Mouse (Mus musculus) MEL (cell line): Measurements from ENCODE around the gene Gns. TPM values are rescaled to one million over a fixed set of nuclear protein-coding genes. Genes with fewer than 3 reads are reported as not detected.

Experiments used
- DNase-seq: peaks from one replicate; pipeline ENCODE4 v3.0.0; 2011; ENCODE audit warnings: low read depth, low spot score
- H3K27ac ChIP-seq: 2 replicates; pipeline ENCODE4 v1.5.1; 2012; ENCODE audit warnings: low read depth, mild to moderate bottlenecking, control low read depth, low read length, moderate library complexity; ENCODE audit not compliant: control insufficient read depth
- H3K27me3 ChIP-seq, 2 experiments: fragments of 150-350 bp in 1 of 2; sonication (generic) in 1 of 2; 2 replicates each; pipeline ENCODE4 v1.6.1; 2012; ENCODE audit warnings: low read length in 2 of 2, mild to moderate bottlenecking in 2 of 2, improper control_type of control experiment in 1 of 2, moderate library complexity in 1 of 2; ENCODE audit not compliant: insufficient read depth in 2 of 2, control insufficient read depth in 1 of 2
- H3K36me3 ChIP-seq, 2 experiments: 2 replicates each; pipeline ENCODE4 v1.6.1; 2012 to 2014; ENCODE audit warnings: low read length in 2 of 2, improper control_type of control experiment in 1 of 2, inconsistent platforms in 1 of 2, mild to moderate bottlenecking in 1 of 2; ENCODE audit not compliant: insufficient read depth in 2 of 2, control insufficient read depth in 1 of 2
- H3K4me1 ChIP-seq, 2 experiments: fragments of 150-350 bp in 1 of 2; sonication (generic) in 1 of 2; 2 replicates each; pipeline ENCODE4 v1.6.1; 2012; ENCODE audit warnings: low read length in 2 of 2, improper control_type of control experiment in 1 of 2, mild to moderate bottlenecking in 1 of 2; ENCODE audit not compliant: insufficient read depth in 2 of 2, control insufficient read depth in 1 of 2
- H3K4me3 ChIP-seq, 2 experiments: fragments of 150-350 bp in 1 of 2; sonication (generic) in 1 of 2; 2 replicates each; pipeline ENCODE4 v1.5.1; 2012; ENCODE audit warnings: low read depth in 2 of 2, low read length in 2 of 2, mild to moderate bottlenecking in 2 of 2, moderate library complexity in 2 of 2, control low read depth in 1 of 2, improper control_type of control experiment in 1 of 2; ENCODE audit not compliant: control insufficient read depth in 1 of 2, insufficient read depth in 1 of 2
- H3K79me2 ChIP-seq: 2 replicates; pipeline ENCODE4 v1.6.1; 2012; ENCODE audit warnings: mild to moderate bottlenecking, low read length, moderate library complexity; ENCODE audit not compliant: control insufficient read depth, poor library complexity, insufficient read depth
- H3K9ac ChIP-seq: 2 replicates; pipeline ENCODE4 v1.6.1; 2012; ENCODE audit warnings: low read depth, mild to moderate bottlenecking, control low read depth, low read length, moderate library complexity; ENCODE audit not compliant: control insufficient read depth, poor library complexity, severe bottlenecking
- H3K9me3 ChIP-seq: fragments of 150-350 bp; sonication (generic); replicated peaks from 2 replicates; pipeline ENCODE4 v1.6.1; 2012; ENCODE audit warnings: mild to moderate bottlenecking, low read length, improper control_type of control experiment, moderate library complexity; ENCODE audit not compliant: insufficient read depth
- CHD1 ChIP-seq: IDR thresholded peaks from 2 replicates; pipeline ENCODE4 v1.6.1; 2012; ENCODE audit warnings: low read depth, mild to moderate bottlenecking, inconsistent platforms, low read length, improper control_type of control experiment
- CHD2 ChIP-seq: IDR thresholded peaks from 2 replicates; pipeline ENCODE4 v1.6.1; 2011; ENCODE audit warnings: low read length, improper control_type of control experiment
- CTCF ChIP-seq, 3 experiments: IDR thresholded peaks in 2 of 3; conservative IDR thresholded peaks in 1 of 3; 2 replicates each; pipeline ENCODE4 v1.5.1; 2011 to 2012; ENCODE audit warnings: low read length in 3 of 3, low read depth in 2 of 3, mild to moderate bottlenecking in 2 of 3, improper control_type of control experiment in 1 of 3, inconsistent platforms in 1 of 3, mixed read lengths in 1 of 3, moderate library complexity in 1 of 3; ENCODE audit not compliant: control insufficient read depth in 1 of 3, insufficient read depth in 1 of 3, poor library complexity in 1 of 3, severe bottlenecking in 1 of 3
- E2F4 ChIP-seq: IDR thresholded peaks from 2 replicates; pipeline ENCODE4 v1.6.1; 2011; ENCODE audit warnings: low read depth, low read length, improper control_type of control experiment, borderline replicate concordance
- ETS1 ChIP-seq: IDR thresholded peaks from 2 replicates; pipeline ENCODE4 v1.6.1; 2012; ENCODE audit warnings: low read depth, mild to moderate bottlenecking, inconsistent platforms, low read length, improper control_type of control experiment, moderate library complexity
- GATA1 ChIP-seq: IDR thresholded peaks from 2 replicates; pipeline ENCODE4 v1.6.1; 2011; ENCODE audit warnings: low read depth, low read length, improper control_type of control experiment
- MAZ ChIP-seq: IDR thresholded peaks from 2 replicates; pipeline ENCODE4 v1.6.1; 2012; ENCODE audit warnings: low read depth, mild to moderate bottlenecking, inconsistent platforms, low read length, improper control_type of control experiment
- NRF1 ChIP-seq: IDR thresholded peaks from 2 replicates; pipeline ENCODE4 v1.6.1; 2014; ENCODE audit warnings: low read depth, mild to moderate bottlenecking, inconsistent platforms, low read length, improper control_type of control experiment, moderate library complexity; ENCODE audit not compliant: poor library complexity, insufficient read depth, severe bottlenecking
- POLR2AphosphoS2 ChIP-seq: IDR thresholded peaks from 2 replicates; pipeline ENCODE4 v1.6.1; 2011; ENCODE audit warnings: low read length, improper control_type of control experiment
- RAD21 ChIP-seq: IDR thresholded peaks from 2 replicates; pipeline ENCODE4 v1.6.1; 2011; ENCODE audit warnings: mild to moderate bottlenecking, low read depth, low read length, improper control_type of control experiment
- RCOR1 ChIP-seq: IDR thresholded peaks from 2 replicates; pipeline ENCODE4 v1.6.1; 2012; ENCODE audit warnings: low read depth, mild to moderate bottlenecking, inconsistent platforms, low read length, improper control_type of control experiment
- SMC3 ChIP-seq: IDR thresholded peaks from 2 replicates; pipeline ENCODE4 v1.6.1; 2011; ENCODE audit warnings: low read depth, low read length, improper control_type of control experiment
- USF2 ChIP-seq, 2 experiments: IDR thresholded peaks; 2 replicates each; pipeline ENCODE4 v1.6.1; 2011 to 2012; ENCODE audit warnings: improper control_type of control experiment in 2 of 2, low read length in 2 of 2, borderline replicate concordance in 1 of 2, inconsistent platforms in 1 of 2, low read depth in 1 of 2, mild to moderate bottlenecking in 1 of 2; ENCODE audit not compliant: insufficient read depth in 1 of 2
- ZC3H11A ChIP-seq: IDR thresholded peaks from 2 replicates; pipeline ENCODE4 v1.6.1; 2012; ENCODE audit warnings: low read depth, mild to moderate bottlenecking, inconsistent platforms, low read length, improper control_type of control experiment
- ZKSCAN1 ChIP-seq: IDR thresholded peaks from 2 replicates; pipeline ENCODE4 v1.6.1; 2012; ENCODE audit warnings: low read depth, mild to moderate bottlenecking, inconsistent platforms, low read length, improper control_type of control experiment, moderate library complexity
- ZMIZ1 ChIP-seq: IDR thresholded peaks from 2 replicates; pipeline ENCODE4 v1.6.1; 2012; ENCODE audit warnings: low read depth, mild to moderate bottlenecking, inconsistent platforms, low read length, improper control_type of control experiment, moderate library complexity
- ZNF384 ChIP-seq: IDR thresholded peaks from 2 replicates; pipeline ENCODE4 v1.6.1; 2012; ENCODE audit warnings: low read depth, mild to moderate bottlenecking, inconsistent platforms, low read length, improper control_type of control experiment
- polyA plus RNA-seq, 2 experiments: library from polyadenylated mRNA; stranded (reverse) in 1 of 2; unstranded in 1 of 2; fragments of >175 nt in 1 of 2; fragments of >200 nt in 1 of 2; gene quantifications; 2 replicates each; pipeline versions ENCODE4 v1.2.1 to v1.2.4; 2012; ENCODE audit warnings: low replicate concordance in 2 of 2, low read depth in 1 of 2; ENCODE audit not compliant: insufficient read length in 2 of 2, insufficient read depth in 1 of 2, missing spikeins in 1 of 2
- total RNA-seq: library from RNA; depleted of rRNA; stranded (reverse); fragments of 300-350 nt; gene quantifications from 2 replicates; pipeline ENCODE4 v1.2.3, GENCODE M21; 2012

Gene Gns
- total and polyA plus RNA-seq, 3 experiments, result 33.1 to 33.6 TPM; not detected in 1

DNA sequence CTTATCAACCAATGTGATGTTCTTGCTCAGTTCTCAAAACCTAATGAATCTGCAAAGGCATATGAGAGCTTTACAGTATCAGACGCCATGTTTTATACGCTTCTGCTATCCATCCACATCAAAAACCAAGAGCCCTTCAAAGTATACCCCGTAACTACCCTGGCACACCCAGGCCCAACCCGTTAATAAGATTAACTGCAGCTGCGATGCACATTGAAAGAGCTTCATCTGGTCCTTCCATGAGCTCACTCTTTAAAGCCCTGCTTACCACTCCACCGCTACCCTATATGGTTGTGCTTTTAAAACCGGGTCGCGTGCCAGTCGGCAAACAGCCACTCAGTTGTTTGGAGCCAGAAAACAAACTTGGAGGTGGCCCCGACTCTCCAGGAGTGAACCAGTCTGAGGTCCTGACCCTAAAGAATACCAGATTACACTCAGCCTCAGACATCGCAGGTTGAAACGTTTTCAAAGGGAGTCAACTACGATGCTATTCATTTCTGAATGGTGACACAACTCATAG is 60.7 kb downstream of the Gns start:
- Histone ChIP-seq H3K4me3 (no peak overlapping the region), H3K9ac (no peak overlapping the region), H3K27me3 (no peaks in the 10 kb centered on the region)
- TF ChIP-seq E2F4 (no peak), CTCF (IDR thresholded peaks at IDR 0.05 in 2 of 3, conservative IDR thresholded peaks at IDR 0.05 in 1 of 3; ENCODE audit: control insufficient read depth in 1 of 3, insufficient read depth in 1 of 3, low read depth in 2 of 3, low read length in 3 of 3, poor library complexity in 1 of 3, severe bottlenecking in 1 of 3) (no peak), NRF1 (no peak), CHD1 (no peak), CHD2 (no peak), ZKSCAN1 (no peak), MAZ (no peak), GATA1 (no peak), POLR2AphosphoS2 (no peak), RAD21 (no peak)
- TF ChIP-seq, all 39 proteins: peak for 0
- Histone ChIP-seq H3K4me1 (no peaks in the 10 kb centered on the region), H3K79me2 (no peaks in the 10 kb centered on the region), H3K36me3 (no peaks in the 10 kb centered on the region), H3K27ac (no peak overlapping the region), H3K9me3 (no peaks in the 10 kb centered on the region)
- no peak for DNase-seq

DNA sequence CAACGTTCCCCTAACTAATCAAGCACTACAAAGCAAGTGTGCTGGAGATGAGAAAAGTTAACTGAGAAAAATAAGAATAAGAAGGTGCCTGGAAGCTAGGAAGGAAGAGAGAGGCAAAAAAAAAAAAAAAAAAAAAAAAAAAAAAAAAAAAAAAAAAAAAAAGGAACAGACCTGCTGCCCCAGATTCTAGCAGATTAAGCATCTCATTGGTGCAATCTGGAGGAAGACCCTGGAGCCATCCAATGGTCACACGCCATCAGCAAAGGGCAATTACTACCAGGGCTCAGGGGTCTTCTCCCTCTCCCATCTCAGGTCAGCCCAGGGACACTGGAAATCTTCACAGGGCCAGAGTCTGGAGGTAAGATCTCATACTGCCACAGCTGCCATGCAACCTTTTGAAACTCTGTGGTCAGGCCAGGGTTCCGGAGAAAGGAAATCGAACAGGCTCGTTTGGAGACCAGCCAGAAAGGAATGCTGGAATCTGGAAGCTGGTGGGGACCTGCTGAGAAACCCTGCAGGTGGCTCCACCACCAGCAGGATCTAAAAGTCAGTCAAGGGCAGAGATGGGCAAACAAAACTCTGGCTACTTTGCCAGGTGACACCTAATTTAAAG is 61.7 kb downstream of the Gns start:
- TF ChIP-seq USF2 (IDR thresholded peaks at IDR 0.05; ENCODE audit: borderline replicate concordance in 1 of 2, insufficient read depth in 1 of 2, low read depth in 1 of 2, low read length in 2 of 2), result no peak
- no peak for TF ChIP-seq RCOR1
- no peak for TF ChIP-seq E2F4
- TF ChIP-seq ZNF384, result peak; percentile 90
- H3K9me3 ChIP-seq, result no peaks in the 10 kb centered on the region
- H3K27me3 ChIP-seq, result no peaks in the 10 kb centered on the region
- H3K4me3 ChIP-seq, result no peak overlapping the region
- H3K36me3 ChIP-seq, result no peaks in the 10 kb centered on the region
- H3K27ac ChIP-seq, result no peak overlapping the region
- H3K79me2 ChIP-seq, result no peaks in the 10 kb centered on the region
- no peaks in the 10 kb centered on the region for H3K4me1 ChIP-seq
- no peak for DNase-seq
- no peak overlapping the region for H3K9ac ChIP-seq

DNA sequence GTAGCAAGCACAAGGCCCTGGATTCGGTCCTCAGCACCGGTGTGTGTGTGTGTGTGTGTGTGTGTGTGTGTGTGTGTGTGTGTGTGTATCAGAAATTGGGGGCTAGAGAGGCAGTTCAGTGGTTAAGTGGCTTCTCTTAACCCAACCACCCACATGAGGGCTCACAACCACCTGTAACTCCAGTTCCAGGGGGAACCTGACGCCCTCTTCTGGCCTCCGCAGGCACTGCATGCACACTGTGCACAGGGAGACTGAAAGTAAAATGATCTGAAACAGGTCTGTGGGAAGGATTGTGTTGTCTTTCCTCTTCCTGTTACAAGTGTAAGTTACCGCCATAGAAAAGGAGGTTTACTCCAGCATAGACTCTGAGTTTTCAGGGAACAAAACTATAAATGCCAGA is 62.2 kb downstream of the Gns start:
- Histone ChIP-seq H3K36me3 (peaks cover 0 to 3% of the 10 kb centered on the region in 2 experiments; a peak in 2 of 4 replicates), H3K79me2 (no peaks in the 10 kb centered on the region), H3K4me1 (peaks cover 3 to 5% of the 10 kb centered on the region in 2 experiments), H3K9me3 (no peaks in the 10 kb centered on the region), H3K4me3 (no peak overlapping the region), H3K27me3 (no peaks in the 10 kb centered on the region), H3K27ac (no peak overlapping the region), H3K9ac (no peak overlapping the region)
- DNase-seq, result peak; percentile 50
- TF ChIP-seq RAD21, result no peak; the same call in 1 of the 2 replicates
- 0 out of 2 replicates have a peak, but pooled peaks have one; percentile 7 for TF ChIP-seq ZNF384
- peak; percentile 58 to 73 (median 72); a peak in 5 of 6 replicates for TF ChIP-seq CTCF (IDR thresholded peaks at IDR 0.05 in 2 of 3, conservative IDR thresholded peaks at IDR 0.05 in 1 of 3; ENCODE audit: control insufficient read depth in 1 of 3, insufficient read depth in 1 of 3, low read depth in 2 of 3, low read length in 3 of 3, poor library complexity in 1 of 3, severe bottlenecking in 1 of 3)
- no peak for TF ChIP-seq ZMIZ1
- no peak for TF ChIP-seq ZC3H11A
- no peak for TF ChIP-seq E2F4
- peak; percentile 38 for TF ChIP-seq SMC3
- no peak for TF ChIP-seq ETS1
